Mouse (Mus musculus): ENCODE measurements at regions not wholly inside any gene's neighbourhood (a gene's known extent, or its start where the extent isn't known, plus 50 kb on each side); places are given as distances from the start of the nearest gene placed in this dataset.

DNA sequence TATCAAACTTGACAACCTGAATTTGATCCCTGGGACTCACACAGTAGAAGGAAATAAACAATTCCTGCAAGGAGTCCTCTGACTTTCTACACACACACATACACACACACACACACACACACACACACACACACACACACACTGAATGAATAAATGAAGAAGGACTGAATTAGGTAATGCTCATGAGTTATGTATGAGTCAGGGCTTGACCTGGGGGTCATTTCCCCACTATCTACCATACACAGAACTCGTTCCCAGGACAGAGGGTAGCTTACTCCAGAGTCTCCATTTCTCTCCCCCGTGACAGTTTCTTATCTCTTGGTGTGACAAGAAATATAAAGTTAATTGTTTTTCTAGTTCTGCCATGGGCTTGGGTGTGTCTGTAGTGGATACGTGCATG lies 50.1 kb upstream of the Gadd45a start:
- DNase-seq (ENCODE audit: low read depth in 2 of 2, low spot score in 2 of 2) = no peak
